Mouse (Mus musculus) liver, postnatal 0 days (tissue): ENCODE measurements around the gene Cyb5r1.

Source experiments
- CTCF ChIP-seq: sonication (generic); IDR thresholded peaks from 2 replicates; pipeline ENCODE4 v1.5.1; 2016; ENCODE audit warnings: antibody characterized with exemption, low read depth
- EP300 ChIP-seq: IDR thresholded peaks from 2 replicates; pipeline ENCODE4 v1.6.1; 2016; ENCODE audit warnings: antibody characterized with exemption, low read depth, mild to moderate bottlenecking

GRCm38 (mm10) chr1:134433473-134433872 lies 28.1 kb downstream of the Cyb5r1 start:
- no peak for TF ChIP-seq CTCF
- no peak for TF ChIP-seq EP300
